Mouse (Mus musculus): ENCODE results near the gene Sez6.

DNA sequence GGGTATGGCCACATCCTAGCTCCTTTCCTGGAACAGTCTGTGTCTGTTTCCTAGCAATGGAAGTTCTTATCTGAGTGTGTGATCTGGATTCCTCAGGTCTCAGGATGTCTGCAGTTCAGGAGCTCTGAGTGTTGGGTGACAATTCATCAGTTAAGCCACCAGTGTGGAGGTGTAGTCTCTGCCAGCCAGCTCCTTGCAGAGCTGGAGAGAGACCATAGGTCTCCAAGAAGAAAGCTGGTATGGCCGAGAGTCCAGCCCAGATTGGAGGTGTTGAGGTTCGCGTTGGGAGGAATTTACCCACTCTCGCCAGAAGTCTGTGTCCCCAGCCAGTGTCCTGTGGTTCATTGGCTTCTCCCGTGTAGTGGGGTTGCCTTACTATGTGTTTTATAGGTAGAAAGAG is 2.0 kb downstream of the Sez6 start:
- TF ChIP-seq CTCF (IDR thresholded peaks at IDR 0.05; ENCODE audit: borderline replicate concordance, insufficient read depth, low read depth, low read length) (no peak), POLR2A (IDR thresholded peaks at IDR 0.05; ENCODE audit: borderline replicate concordance, insufficient read depth, low read length) (no peak)
